Mouse (Mus musculus) kidney, postnatal 0 days (tissue): ENCODE data around the gene Rps27rt. TPM values are rescaled to one million over a fixed set of nuclear protein-coding genes. Genes with fewer than 3 reads are reported as not detected.

ENCODE experiments used
- ATAC-seq: fragments of 200-750 bp; cut with Nextera tagmentation; replicated peaks from 2 replicates; pipeline ENCODE4 v1.8.0; 2017; ENCODE audit warnings: low read depth, moderate number of reproducible peaks, moderate TSS enrichment, moderate library complexity; ENCODE audit not compliant: low FRiP score
- DNase-seq: peaks from one replicate; pipeline ENCODE4 v3.0.0-alpha.2; 2016; ENCODE audit warnings: low spot score
- H3K27ac ChIP-seq: fragments of 300-500 bp; sonication (generic); 2 replicates; pipeline ENCODE4 v1.5.1; 2014; ENCODE audit warnings: mild to moderate bottlenecking
- H3K27me3 ChIP-seq: fragments of 300-500 bp; sonication (generic); 2 replicates; pipeline ENCODE4 v1.6.1; 2014; ENCODE audit warnings: low read length, mixed read lengths; ENCODE audit not compliant: insufficient read depth
- H3K36me3 ChIP-seq: fragments of 300-500 bp; sonication (generic); 2 replicates; pipeline ENCODE4 v1.6.1; 2014; ENCODE audit warnings: low read length, mixed read lengths; ENCODE audit not compliant: insufficient read depth
- H3K4me1 ChIP-seq: fragments of 300-500 bp; sonication (generic); replicated peaks from 2 replicates; pipeline ENCODE4 v1.6.1; 2014; ENCODE audit warnings: antibody characterized with exemption, low read length, mixed read lengths; ENCODE audit not compliant: insufficient read depth
- H3K4me2 ChIP-seq: fragments of 300-500 bp; sonication (generic); 2 replicates; pipeline ENCODE4 v1.6.1; 2014; ENCODE audit warnings: mild to moderate bottlenecking, low read length, moderate library complexity, mixed read lengths
- H3K4me3 ChIP-seq: fragments of 300-500 bp; sonication (generic); replicated peaks from 2 replicates; pipeline ENCODE4 v1.5.1; 2014; ENCODE audit warnings: low read depth, low read length
- H3K9ac ChIP-seq: fragments of 300-500 bp; sonication (generic); 2 replicates; pipeline ENCODE4 v1.6.1; 2014; ENCODE audit warnings: low read depth, low read length
- H3K9me3 ChIP-seq: fragments of 300-500 bp; sonication (generic); replicated peaks from 2 replicates; pipeline ENCODE4 v1.6.1; 2016; ENCODE audit warnings: low read length, inconsistent platforms, mixed read lengths
- CTCF ChIP-seq: IDR thresholded peaks from 2 replicates; pipeline ENCODE4 v1.5.1; 2016; ENCODE audit warnings: antibody characterized with exemption, low read depth, mild to moderate bottlenecking, moderate library complexity
- WGBS: fragments of 180-500 bp; shearing (Covaris S2); extraction: QIAGEN DNeasy Blood & Tissue Kit; methylation state at CpG from one replicate; pipeline ENCODE4 v1.1.7; 2014; 5-methylcytosine and 5-hydroxymethylcytosine counted together
- polyA plus RNA-seq: library from polyadenylated mRNA; unstranded; fragments of >200 nt; fragmentation: Nextera tagmentation; extraction: Ambion mirVana; gene quantifications from 2 replicates; pipeline ENCODE4 v1.2.1, GENCODE M21; 2015

Gene Rps27rt
- polyA plus RNA-seq, 1 experiment from 2014 or later = 845 TPM

- H3K36me3 ChIP-seq = no peaks in the 10 kb centered on the region
- no peak overlapping the region for H3K4me3 ChIP-seq
- H3K4me1 ChIP-seq = no peaks in the 10 kb centered on the region
- ATAC-seq (no peak), DNase-seq (no peak)
- no peak overlapping the region for H3K4me2 ChIP-seq
- no peak overlapping the region for H3K9ac ChIP-seq
- no peaks in the 10 kb centered on the region for H3K27me3 ChIP-seq
- no peak for TF ChIP-seq CTCF
- H3K27ac ChIP-seq = no peak overlapping the region
- H3K9me3 ChIP-seq = no peaks in the 10 kb centered on the region
- 80% methylated on average over 7 of the region's 7 CpGs for WGBS
Observed at GRCm38 (mm10) chr9:115020141-115020540, 37.6 kb upstream of the Rps27rt start.

- ATAC-seq = no peak
- 0 out of 2 replicates have a peak, but pooled peaks cover 3% of the 10 kb centered on the region for H3K9me3 ChIP-seq
- no peak overlapping the region for H3K9ac ChIP-seq
- no peak overlapping the region for H3K4me3 ChIP-seq
- DNase-seq = no peak
- no peaks in the 10 kb centered on the region for H3K36me3 ChIP-seq
- H3K27ac ChIP-seq = no peak overlapping the region
- no peak for TF ChIP-seq CTCF
- H3K27me3 ChIP-seq = no peaks in the 10 kb centered on the region
- no peak overlapping the region for H3K4me2 ChIP-seq
- 36% methylated on average over 12 of the region's 12 CpGs for WGBS
- H3K4me1 ChIP-seq = no peaks in the 10 kb centered on the region
Observed at GRCm38 (mm10) chr9:115012367-115012766, 29.8 kb upstream of the Rps27rt start.

GRCm38 (mm10) chr9:115008194-115008593, 25.7 kb upstream of the Rps27rt start:
- 0 out of 2 replicates have a peak, but pooled peaks cover 3% of the 10 kb centered on the region for H3K9me3 ChIP-seq
- WGBS = 68% methylated on average over 7 of the region's 7 CpGs
- no peak for DNase-seq
- H3K27me3 ChIP-seq = no peaks in the 10 kb centered on the region
- no peak for ATAC-seq
- no peak for TF ChIP-seq CTCF
- no peak overlapping the region for H3K4me2 ChIP-seq
- H3K9ac ChIP-seq = no peak overlapping the region
- H3K27ac ChIP-seq = no peak overlapping the region
- H3K4me1 ChIP-seq = no peaks in the 10 kb centered on the region
- H3K36me3 ChIP-seq = no peaks in the 10 kb centered on the region
- H3K4me3 ChIP-seq = no peak overlapping the region

- WGBS = 38% methylated on average over 6 of the region's 6 CpGs
- 0 out of 2 replicates have a peak, but pooled peaks cover 3% of the 10 kb centered on the region for H3K9me3 ChIP-seq
- H3K4me3 ChIP-seq = no peak overlapping the region
- TF ChIP-seq CTCF = no peak
- H3K9ac ChIP-seq = no peak overlapping the region
- no peaks in the 10 kb centered on the region for H3K36me3 ChIP-seq
- no peak overlapping the region for H3K27ac ChIP-seq
- peak; percentile 64 for DNase-seq
- no peak for ATAC-seq
- no peaks in the 10 kb centered on the region for H3K4me1 ChIP-seq
- H3K27me3 ChIP-seq = no peaks in the 10 kb centered on the region
- no peak overlapping the region for H3K4me2 ChIP-seq
Observed at GRCm38 (mm10) chr9:115007776-115008175, 25.2 kb upstream of the Rps27rt start.

- no peak overlapping the region for H3K9ac ChIP-seq
- H3K9me3 ChIP-seq = 0 out of 2 replicates have a peak, but pooled peaks cover 3% of the 10 kb centered on the region
- DNase-seq (peak; percentile 20), ATAC-seq (no peak)
- H3K27me3 ChIP-seq = no peaks in the 10 kb centered on the region
- WGBS = 49% methylated on average over 10 of the region's 10 CpGs
- H3K27ac ChIP-seq = 0 out of 2 replicates have a peak overlapping the region, but pooled peaks have one; percentile 14
- no peak for TF ChIP-seq CTCF
- no peak overlapping the region for H3K4me2 ChIP-seq
- H3K4me1 ChIP-seq = no peaks in the 10 kb centered on the region
- no peaks in the 10 kb centered on the region for H3K36me3 ChIP-seq
- H3K4me3 ChIP-seq = no peak overlapping the region
Observed at GRCm38 (mm10) chr9:115005446-115005845, 22.9 kb upstream of the Rps27rt start.

GRCm38 (mm10) chr9:114999771-115000146, 17.2 kb upstream of the Rps27rt start:
- ATAC-seq = peak; percentile 59; the same call in 1 of the 2 replicates
- WGBS = 32% methylated on average over 5 of the region's 5 CpGs

More at GRCm38 (mm10) chr9:114999771-115000146, 17.2 kb upstream of the Rps27rt start:
- DNase-seq = peak; percentile 38
- Histone ChIP-seq H3K4me2 (no peak overlapping the region), H3K9ac (no peak overlapping the region), H3K4me1 (no peaks in the 10 kb centered on the region), H3K27ac (no peak overlapping the region), H3K4me3 (no peak overlapping the region), H3K9me3 (no peaks in the 10 kb centered on the region), H3K27me3 (no peaks in the 10 kb centered on the region), H3K36me3 (no peaks in the 10 kb centered on the region)
- TF ChIP-seq CTCF = no peak
